Mouse (Mus musculus): ENCODE measurements around the gene S100a14. TPM values are rescaled to one million over a fixed set of nuclear protein-coding genes. Genes with fewer than 3 reads are reported as not detected.
A peak's percentile ranks its signal among the peaks of the same experiment; 100 is the strongest.

The S100a14 gene
- total and polyA plus RNA-seq, 2 experiments from 2014 or later = not detected

GRCm38 (mm10) chr3:90508950-90509746, 17.5 kb upstream of the S100a14 start, which contains the start of gene Chtop:
Gene Chtop (minus strand): TSS chr3:90509498.
- H3K36me3 ChIP-seq (ENCODE audit: insufficient read depth, low read length) = peaks cover 16% of the 10 kb centered on the region
- H3K9me3 ChIP-seq (ENCODE audit: low read length) = no peaks in the 10 kb centered on the region
- peak; percentile 95 for ATAC-seq
- H3K27ac ChIP-seq = peak within 1 kb of the TSS; percentile 99
- WGBS = under 1% methylated on average over 66 of the region's 66 CpGs
- H3K9ac ChIP-seq (replicated peaks; ENCODE audit: low read length) = peak within 1 kb of the TSS; percentile 96
- 0 out of 2 replicates have a peak, but pooled peaks have one; percentile 2 for TF ChIP-seq CTCF (IDR thresholded peaks at IDR 0.05; ENCODE audit: low read depth)
- no peaks in the 10 kb centered on the region; the same call in 1 of the 2 replicates for H3K27me3 ChIP-seq (ENCODE audit: insufficient read depth, low read length)
- peak within 1 kb of the TSS; percentile 99 for H3K4me3 ChIP-seq (ENCODE audit: low read length)
- peak; percentile 100 for DNase-seq (ENCODE audit: low spot score)
- peaks cover 9% of the 10 kb centered on the region; the same call in 1 of the 2 replicates for H3K4me1 ChIP-seq (ENCODE audit: insufficient read depth, low read length)
- peak within 1 kb of the TSS; percentile 62 for H3K4me2 ChIP-seq (ENCODE audit: low read depth, low read length)

GRCm38 (mm10) chr3:90509747-90510123, 16.9 kb upstream of the S100a14 start:
- H3K4me2 ChIP-seq (ENCODE audit: low read depth, low read length) = peak overlapping the region; percentile 54
- H3K9ac ChIP-seq (replicated peaks; ENCODE audit: low read length) = peak overlapping the region; percentile 96; the same call in 1 of the 2 replicates
- TF ChIP-seq CTCF (IDR thresholded peaks at IDR 0.05; ENCODE audit: low read depth) = no peak
- DNase-seq (ENCODE audit: low spot score) = no peak
- H3K9me3 ChIP-seq (ENCODE audit: low read length) = no peaks in the 10 kb centered on the region
- no peaks in the 10 kb centered on the region; the same call in 1 of the 2 replicates for H3K27me3 ChIP-seq (ENCODE audit: insufficient read depth, low read length)
- peak overlapping the region; percentile 99 for H3K4me3 ChIP-seq (ENCODE audit: low read length)
- peak; percentile 25; the same call in 1 of the 2 replicates for ATAC-seq
- peaks cover 16% of the 10 kb centered on the region for H3K36me3 ChIP-seq (ENCODE audit: insufficient read depth, low read length)
- H3K4me1 ChIP-seq (ENCODE audit: insufficient read depth, low read length) = peaks cover 9% of the 10 kb centered on the region; the same call in 1 of the 2 replicates
- H3K27ac ChIP-seq = peak overlapping the region; percentile 99; the same call in 1 of the 2 replicates
- WGBS = 26% methylated on average over 2 of the region's 2 CpGs

- no peak overlapping the region for H3K4me2 ChIP-seq (ENCODE audit: low read depth, low read length)
- H3K4me3 ChIP-seq (ENCODE audit: low read length) = no peak overlapping the region
- H3K9me3 ChIP-seq (ENCODE audit: low read length) = no peaks in the 10 kb centered on the region
- no peak for DNase-seq (ENCODE audit: low spot score)
- no peaks in the 10 kb centered on the region for H3K36me3 ChIP-seq (ENCODE audit: insufficient read depth, low read length)
- 90% methylated on average over 5 of the region's 5 CpGs for WGBS
- H3K9ac ChIP-seq (replicated peaks; ENCODE audit: low read length) = no peak overlapping the region
- no peak for TF ChIP-seq CTCF (IDR thresholded peaks at IDR 0.05; ENCODE audit: low read depth)
- ATAC-seq = no peak
- H3K27ac ChIP-seq = no peak overlapping the region
- H3K27me3 ChIP-seq (ENCODE audit: insufficient read depth, low read length) = peaks cover 4% of the 10 kb centered on the region
- peaks cover 13% of the 10 kb centered on the region; the same call in 1 of the 2 replicates for H3K4me1 ChIP-seq (ENCODE audit: insufficient read depth, low read length)
Observed at GRCm38 (mm10) chr3:90512276-90512675, 14.4 kb upstream of the S100a14 start.

GRCm38 (mm10) chr3:90512948-90513642, 13.6 kb upstream of the S100a14 start:
- no peak overlapping the region for H3K9ac ChIP-seq (replicated peaks; ENCODE audit: low read length)

DNA sequence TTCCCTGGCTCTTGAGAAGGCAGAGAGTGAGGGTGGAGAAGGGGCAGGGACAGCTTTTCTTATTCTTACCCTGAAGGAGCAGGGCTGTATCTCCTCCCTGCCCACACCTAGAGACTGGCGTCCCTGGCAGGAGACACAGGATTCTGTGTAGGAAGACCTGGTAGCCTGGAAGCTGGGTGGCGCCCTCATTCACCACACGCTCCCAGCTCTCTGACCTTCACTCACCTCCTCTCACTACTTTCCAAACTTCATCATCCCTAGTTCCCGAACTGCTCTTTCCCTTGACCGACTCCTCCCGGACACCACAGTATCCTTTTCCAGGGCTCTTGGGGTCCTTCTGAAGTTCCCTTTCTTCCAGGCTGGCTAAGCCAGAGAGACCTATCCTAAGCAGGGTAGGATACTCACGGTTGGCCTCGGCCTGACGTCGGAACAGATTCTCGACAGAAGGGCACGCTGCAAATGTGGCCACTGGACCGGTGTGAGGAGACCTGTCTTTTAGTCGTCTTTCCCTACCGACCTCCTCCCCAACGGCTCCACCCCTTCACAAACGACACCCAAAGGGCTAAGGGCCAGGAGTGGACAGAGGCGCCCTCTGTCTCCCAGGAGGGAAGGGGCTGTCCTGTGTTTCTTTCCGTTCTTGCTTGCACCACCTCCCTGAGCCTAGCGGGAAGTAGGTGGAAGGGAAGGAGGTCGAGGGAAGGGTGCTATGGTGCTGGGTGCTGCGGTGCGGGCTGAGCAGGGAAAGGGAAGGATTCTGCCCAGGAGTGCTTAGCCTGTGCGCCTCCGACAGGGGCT, 12.7 kb upstream of the S100a14 start, which contains the start of the genes S100a1 and S100a13:
S100a1 (minus strand) TSS at position 597 of the 795 bp plus-strand sequence.
S100a13 (plus strand) TSS at position 640 of the 795 bp plus-strand sequence.
- DNase-seq (ENCODE audit: low spot score) (peak; percentile 52), ATAC-seq (peak; percentile 37; the same call in 1 of the 2 replicates)
- H3K4me2 ChIP-seq (ENCODE audit: low read depth, low read length) = peak within 1 kb of the TSS; percentile 56
- H3K4me3 ChIP-seq (ENCODE audit: low read length) = peak within 1 kb of the TSS; percentile 26
- H3K4me1 ChIP-seq (ENCODE audit: insufficient read depth, low read length) = peaks cover 7% of the 10 kb centered on the region; the same call in 1 of the 2 replicates
- peak; percentile 50; the same call in 1 of the 2 replicates for TF ChIP-seq CTCF (IDR thresholded peaks at IDR 0.05; ENCODE audit: low read depth)
- H3K27me3 ChIP-seq (ENCODE audit: insufficient read depth, low read length) = peaks cover 4% of the 10 kb centered on the region
- H3K9ac ChIP-seq (replicated peaks; ENCODE audit: low read length) = 0 out of 2 replicates have a peak within 1 kb of the TSS, but pooled peaks have one; percentile 22
- H3K27ac ChIP-seq = peak within 1 kb of the TSS; percentile 42; the same call in 1 of the 2 replicates
- H3K36me3 ChIP-seq (ENCODE audit: insufficient read depth, low read length) = no peaks in the 10 kb centered on the region
- WGBS = 8% methylated on average over 24 of the region's 25 CpGs
- no peaks in the 10 kb centered on the region for H3K9me3 ChIP-seq (ENCODE audit: low read length)

More at GRCm38 (mm10) chr3:90512948-90513642, 13.6 kb upstream of the S100a14 start:
- Histone ChIP-seq H3K9me3 (ENCODE audit: low read length) (no peaks in the 10 kb centered on the region), H3K4me3 (ENCODE audit: low read length) (no peak overlapping the region), H3K4me2 (ENCODE audit: low read depth, low read length) (peak overlapping the region; percentile 56; the same call in 1 of the 2 replicates), H3K27me3 (ENCODE audit: insufficient read depth, low read length) (peaks cover 4% of the 10 kb centered on the region), H3K4me1 (ENCODE audit: insufficient read depth, low read length) (peaks cover 7% of the 10 kb centered on the region; the same call in 1 of the 2 replicates), H3K36me3 (ENCODE audit: insufficient read depth, low read length) (no peaks in the 10 kb centered on the region), H3K27ac (no peak overlapping the region)
- WGBS = 81% methylated on average over 9 of the region's 9 CpGs
- ATAC-seq = no peak
- no peak for DNase-seq (ENCODE audit: low spot score)
- no peak for TF ChIP-seq CTCF (IDR thresholded peaks at IDR 0.05; ENCODE audit: low read depth)
